Mouse (Mus musculus) left cerebral cortex, adult 18-20 months (tissue): Measurements from ENCODE around the gene Arel1. TPM values are rescaled to one million over a fixed set of nuclear protein-coding genes. Genes with fewer than 3 reads are reported as not detected.

Experiments used
- DNase-seq, 2 experiments: peaks; one replicate each; pipeline ENCODE4 v3.0.0; 2021 to 2022; ENCODE audit warnings: low spot score in 2 of 2, mixed read lengths in 1 of 2
- total RNA-seq, 2 experiments: library from RNA; stranded (reverse); gene quantifications; 2 replicates each; pipeline ENCODE4 v1.2.3; 2021

The Arel1 gene
- total RNA-seq, 2 experiments from 2014 or later: 98.2 to 98.8 TPM

- DNase-seq: no peak
Observed at GRCm38 (mm10) chr12:84907627-84908480, 62.8 kb downstream of the Arel1 start.

DNA sequence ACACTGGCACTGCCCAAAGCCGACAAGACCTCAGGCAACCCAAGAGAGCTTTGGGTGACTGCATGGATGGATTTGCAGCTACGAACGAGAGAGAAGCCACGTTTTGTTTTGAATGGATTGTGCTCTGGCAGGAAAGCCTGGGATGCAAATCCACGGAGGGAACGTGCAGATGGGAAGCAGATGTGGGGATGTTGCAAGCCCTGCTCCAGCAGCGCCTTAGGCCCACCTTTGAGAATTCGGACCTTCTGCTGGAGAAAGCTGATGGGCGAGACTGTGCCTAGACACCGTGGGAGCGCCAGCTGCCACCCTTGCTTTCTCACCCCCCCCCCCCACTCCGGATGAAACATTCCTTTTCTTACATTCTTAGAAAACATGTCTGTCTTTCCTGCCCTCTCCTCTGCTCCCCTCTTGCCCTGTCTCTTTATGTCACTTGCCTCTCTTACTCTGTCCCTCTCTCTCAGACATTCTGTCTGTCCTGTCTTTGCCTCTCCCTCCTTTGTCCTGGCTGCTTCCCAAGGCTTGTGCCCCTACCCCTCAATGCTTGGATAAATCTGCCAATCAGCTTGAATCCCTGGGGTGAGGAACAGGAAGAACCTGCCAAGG, 63.6 kb downstream of the Arel1 start:
- no peak for DNase-seq

GRCm38 (mm10) chr12:84904399-84904798, 66.3 kb downstream of the Arel1 start:
- no peak for DNase-seq

DNA sequence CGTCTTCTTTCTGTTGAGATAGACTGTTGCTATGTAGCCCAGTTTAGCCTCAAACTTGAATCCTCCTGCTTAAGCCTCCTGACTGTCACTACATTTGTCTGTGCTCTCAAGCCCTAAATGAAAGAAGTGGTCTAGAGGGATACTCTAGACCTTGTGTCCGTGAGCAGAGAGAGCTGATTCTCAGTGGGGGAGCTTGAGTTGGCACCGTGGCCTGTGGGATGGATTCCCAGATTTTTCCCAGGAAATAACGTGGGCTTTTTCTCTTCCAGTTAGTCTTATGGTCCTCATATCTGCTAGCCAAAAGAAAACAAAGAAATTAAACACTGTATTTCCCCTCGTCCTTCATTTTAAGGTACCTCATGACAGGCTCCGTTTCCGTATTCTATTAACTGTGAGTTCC, 70.4 kb downstream of the Arel1 start:
- DNase-seq: no peak

DNA sequence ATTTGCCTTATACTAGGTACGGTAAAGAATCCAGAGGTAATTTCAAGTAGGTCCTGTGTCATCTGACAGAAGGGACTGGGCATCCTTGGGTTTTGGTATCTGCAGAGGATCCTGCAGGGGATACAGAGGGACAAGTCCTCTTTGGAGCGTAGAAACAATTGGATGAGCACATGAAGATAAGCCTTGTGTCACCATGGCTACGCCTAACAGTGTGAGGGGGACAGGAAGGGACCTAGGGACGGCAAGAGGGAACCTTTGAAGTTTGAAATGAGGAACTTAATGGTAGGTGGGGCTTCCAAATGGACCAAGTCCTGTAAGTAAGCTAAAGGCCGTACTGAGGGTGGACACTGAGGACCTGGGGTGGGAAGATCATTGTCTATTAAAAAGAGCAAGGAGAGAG, 73.4 kb downstream of the Arel1 start:
- DNase-seq: no peak

- DNase-seq: no peak
Observed at GRCm38 (mm10) chr12:84896235-84896634, 74.5 kb downstream of the Arel1 start.

DNA sequence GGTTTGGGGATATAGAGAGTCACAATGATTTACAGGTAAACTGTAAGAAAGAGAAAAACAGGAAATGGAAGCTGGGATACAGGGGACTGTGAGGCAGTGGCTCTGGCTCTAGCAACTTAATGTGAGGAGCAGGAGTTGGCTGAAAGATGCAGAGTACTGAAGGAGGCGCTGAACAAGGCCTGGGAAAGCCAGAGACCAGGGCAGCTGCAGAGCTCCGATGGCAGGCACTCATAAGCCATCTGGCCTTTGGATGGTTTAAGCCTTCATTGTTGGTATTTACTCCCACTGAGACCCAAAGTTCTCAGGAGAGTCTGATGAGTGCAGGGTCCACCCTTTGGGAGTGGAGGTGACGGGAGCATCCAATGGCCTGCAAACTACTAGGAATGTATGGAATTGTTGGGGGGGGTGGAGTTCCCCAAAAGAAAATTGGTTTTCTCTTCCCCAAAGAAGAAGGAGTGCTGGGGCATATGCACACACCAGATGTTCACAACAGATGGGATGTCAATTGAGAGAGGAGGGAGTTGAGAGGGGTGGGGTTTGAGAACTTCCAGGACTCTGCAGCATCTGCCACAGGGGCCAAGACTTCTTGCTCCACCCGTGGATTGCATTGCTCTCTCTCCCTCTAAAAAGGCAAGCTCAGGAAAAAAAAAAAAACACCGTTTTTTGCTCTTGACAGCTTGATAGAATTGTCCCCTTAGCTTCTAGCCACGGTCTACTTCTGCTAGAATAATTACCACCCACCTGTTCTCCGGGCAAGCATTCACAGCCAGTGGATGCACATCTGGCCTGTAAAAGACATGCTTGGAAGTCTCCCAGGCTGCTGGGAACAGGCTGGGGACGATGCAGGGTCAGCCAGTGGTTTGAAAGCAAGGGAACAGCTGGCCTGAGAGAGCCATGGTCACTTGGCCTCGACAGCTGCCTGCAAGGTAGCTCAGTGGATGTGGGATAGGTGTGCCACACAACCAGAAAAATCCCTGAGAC, 76.8 kb downstream of the Arel1 start:
- no peak for DNase-seq

GRCm38 (mm10) chr12:84890289-84890688, 80.4 kb downstream of the Arel1 start:
- DNase-seq: no peak

- DNase-seq: no peak
Observed at GRCm38 (mm10) chr12:84885107-84885876, 85.4 kb downstream of the Arel1 start.

GRCm38 (mm10) chr12:84884423-84885076, 86.2 kb downstream of the Arel1 start:
- no peak for DNase-seq

DNA sequence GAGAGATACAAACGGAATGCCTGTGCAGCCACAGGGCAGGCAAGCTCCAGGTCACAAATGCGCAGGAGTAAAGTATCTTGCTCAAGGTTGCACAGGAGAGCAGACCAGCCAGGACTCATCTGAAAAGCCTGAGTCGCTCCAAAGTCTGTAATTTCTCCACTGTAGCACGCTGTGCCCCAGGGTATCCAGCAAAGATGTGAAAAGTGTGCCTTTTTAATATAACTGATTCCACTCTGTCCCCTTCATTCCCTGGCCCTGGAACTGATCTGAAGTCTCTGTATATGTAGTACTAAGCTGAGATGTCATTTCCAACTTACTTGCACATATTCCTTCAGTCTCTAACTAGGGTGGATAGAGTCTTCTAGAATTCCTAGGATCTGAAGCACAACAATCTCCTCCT, 87.9 kb downstream of the Arel1 start:
- no peak for DNase-seq

GRCm38 (mm10) chr12:84880091-84880490, 90.6 kb downstream of the Arel1 start:
- DNase-seq: no peak

GRCm38 (mm10) chr12:84876481-84877121, 94.1 kb downstream of the Arel1 start, which contains the start of gene Ltbp2:
Gene Ltbp2 (minus strand): TSS chr12:84876532.
- peak; percentile 58 to 69 for DNase-seq

DNA sequence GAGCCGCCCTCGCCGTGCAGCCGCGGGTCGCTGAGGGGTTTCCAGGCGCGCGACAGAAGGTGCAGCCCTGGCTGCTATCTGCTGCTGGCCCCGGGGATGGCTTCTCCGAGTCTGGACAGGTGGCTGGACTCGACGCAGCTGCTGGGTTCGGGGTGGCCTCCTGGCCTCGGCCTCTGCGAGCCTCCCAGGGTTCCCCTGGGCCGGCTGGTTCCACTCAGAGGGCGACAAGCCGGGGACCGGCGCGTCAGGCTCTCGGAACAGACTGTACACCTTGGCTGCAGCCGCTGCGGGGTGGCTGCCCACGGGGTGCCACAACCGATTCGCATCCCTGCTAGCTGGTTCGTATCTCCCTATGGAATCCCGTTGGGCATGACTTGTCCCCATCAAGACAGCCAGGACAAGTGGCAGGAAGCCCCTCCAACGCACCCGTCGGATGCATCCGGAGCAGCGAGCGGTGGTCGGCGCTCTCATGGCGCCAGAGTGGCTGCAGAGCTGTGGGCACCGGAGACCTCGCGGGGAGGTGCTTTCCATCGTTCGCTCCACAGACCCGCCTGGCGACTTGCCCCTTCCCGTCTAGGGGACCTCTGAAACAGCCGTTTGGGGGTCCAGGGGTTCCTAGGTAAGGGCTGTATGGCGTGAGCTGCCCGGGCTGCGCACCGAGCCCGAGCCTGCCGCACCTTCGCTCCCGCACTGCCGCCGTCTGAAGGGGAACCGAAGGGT, 94.8 kb downstream of the Arel1 start:
- no peak for DNase-seq

DNA sequence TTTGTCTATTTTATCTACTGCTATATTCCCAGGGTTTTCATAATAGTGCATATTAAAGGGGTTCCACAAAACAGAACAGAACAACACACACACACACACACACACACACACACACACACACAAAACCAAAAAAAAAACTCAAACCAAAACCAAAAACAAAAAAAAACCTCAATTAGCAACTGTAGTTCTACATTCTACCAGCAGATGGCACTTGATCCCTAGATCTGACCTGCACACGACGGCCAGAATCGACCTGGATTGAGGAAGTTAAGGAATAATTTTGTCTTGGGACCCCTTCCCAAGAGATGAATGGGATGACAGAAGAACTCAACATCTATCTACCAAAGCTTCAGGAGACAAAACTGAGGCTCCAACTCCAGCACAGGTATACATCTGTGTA, 97.3 kb downstream of the Arel1 start:
- no peak for DNase-seq

DNA sequence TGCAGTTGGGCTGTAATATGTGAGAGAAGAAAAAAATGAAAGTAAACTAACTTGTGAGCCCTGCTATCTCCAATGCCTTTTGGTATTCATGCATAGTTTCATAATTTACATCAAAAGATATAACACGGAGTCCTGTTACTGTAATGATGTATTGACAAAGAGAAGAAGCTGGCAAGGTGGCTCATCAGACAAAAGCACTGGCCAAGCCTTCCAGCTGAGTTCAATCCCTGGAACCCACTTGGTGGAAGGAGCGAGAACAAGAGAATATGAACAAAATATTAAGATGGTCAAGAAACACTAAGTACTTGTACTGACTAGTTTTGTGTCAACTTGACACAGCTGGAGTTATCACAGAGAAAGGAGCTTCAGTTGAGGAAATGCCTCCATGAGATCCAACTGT, 98.4 kb downstream of the Arel1 start:
- no peak for DNase-seq
